Mouse (Mus musculus) heart, embryonic 15.5 days (tissue): ENCODE results near the gene Svop. TPM values are rescaled to one million over a fixed set of nuclear protein-coding genes. Genes with fewer than 3 reads are reported as not detected.

Experiments used
- ATAC-seq: fragments of 200-750 bp; cut with Nextera tagmentation; replicated peaks from 2 replicates; pipeline ENCODE4 v1.8.0; 2017; ENCODE audit warnings: low read depth, moderate TSS enrichment; ENCODE audit not compliant: insufficient number of reproducible peaks, insufficient read depth, low FRiP score
- H3K27ac ChIP-seq: fragments of 300-500 bp; sonication (generic); 2 replicates; pipeline ENCODE4 v1.5.1; 2015; ENCODE audit warnings: mild to moderate bottlenecking, inconsistent platforms
- H3K27me3 ChIP-seq: fragments of 300-500 bp; sonication (generic); 2 replicates; pipeline ENCODE4 v1.6.1; 2015; ENCODE audit warnings: inconsistent platforms
- H3K36me3 ChIP-seq: fragments of 300-500 bp; sonication (generic); 2 replicates; pipeline ENCODE4 v1.6.1; 2015; ENCODE audit warnings: mild to moderate bottlenecking, inconsistent platforms
- H3K4me1 ChIP-seq: fragments of 300-500 bp; sonication (generic); replicated peaks from 2 replicates; pipeline ENCODE4 v1.6.1; 2015; ENCODE audit warnings: inconsistent platforms
- H3K4me2 ChIP-seq: fragments of 300-500 bp; sonication (generic); 2 replicates; pipeline ENCODE4 v1.6.1; 2015; ENCODE audit warnings: inconsistent platforms, mild to moderate bottlenecking, moderate library complexity
- H3K4me3 ChIP-seq: fragments of 300-500 bp; sonication (generic); 2 replicates; pipeline ENCODE4 v1.5.1; 2015; ENCODE audit warnings: mild to moderate bottlenecking, inconsistent platforms
- H3K9ac ChIP-seq: fragments of 300-500 bp; sonication (generic); 2 replicates; pipeline ENCODE4 v1.6.1; 2015; ENCODE audit warnings: mild to moderate bottlenecking, inconsistent platforms
- H3K9me3 ChIP-seq: fragments of 300-500 bp; sonication (generic); replicated peaks from 2 replicates; pipeline ENCODE4 v1.6.1; 2016; ENCODE audit warnings: inconsistent platforms
- WGBS: fragments of 180-500 bp; shearing (Covaris S2); methylation state at CpG from one replicate; pipeline ENCODE4 v1.1.7; 2015; ENCODE audit warnings: mixed read lengths; 5-methylcytosine and 5-hydroxymethylcytosine counted together
- polyA plus RNA-seq: library from polyadenylated mRNA; unstranded; fragments of >200 nt; fragmentation: Nextera tagmentation; extraction: Ambion mirVana; gene quantifications from 2 replicates; pipeline ENCODE4 v1.2.1, GENCODE M21; 2015

Svop gene
- 0.53 TPM in 1 of 2 replicates, not detected in the other for polyA plus RNA-seq

DNA sequence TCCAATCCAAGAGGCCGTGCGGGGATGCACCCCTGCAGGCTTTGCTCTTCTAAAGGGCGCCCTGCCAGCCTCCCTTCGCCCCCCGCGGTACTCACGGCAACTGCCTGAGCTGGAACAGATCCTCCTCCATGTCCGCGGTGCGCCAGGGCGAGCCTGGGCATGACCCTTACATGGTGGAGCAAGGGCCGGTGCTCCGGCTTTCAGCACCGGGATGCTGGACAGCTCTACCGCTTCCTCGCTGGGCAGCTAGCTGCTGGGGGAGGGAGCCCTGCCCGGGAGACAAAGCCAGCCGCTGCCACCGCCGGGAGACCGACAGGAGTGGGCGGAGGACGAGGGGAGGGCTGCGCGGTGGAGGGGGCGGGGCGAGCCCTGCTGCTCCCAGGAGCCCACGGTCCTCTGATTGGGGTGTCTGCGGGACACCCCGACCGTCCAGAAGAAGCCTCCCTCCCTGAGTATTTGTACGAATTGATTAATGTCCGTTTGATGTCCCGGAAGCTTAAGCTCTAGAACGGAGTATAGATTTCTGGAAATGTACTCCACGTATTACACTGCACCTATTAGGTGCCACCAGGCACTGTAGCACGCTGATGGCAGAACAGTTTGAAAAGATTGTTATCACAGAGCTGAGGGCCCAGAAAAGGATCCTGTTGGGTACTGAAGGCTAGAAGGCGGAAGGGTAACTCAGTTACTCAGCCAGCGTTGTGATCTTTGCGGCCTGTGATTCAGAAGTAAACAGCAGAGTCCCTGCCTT, at the start of gene Svop:
Gene Svop, minus strand, starts transcription at position 514 of the 751 bp plus-strand sequence.
- 2% methylated on average over 40 of the region's 40 CpGs for WGBS

GRCm38 (mm10) chr5:114139175-114139574, 47.8 kb upstream of the Svop start:
- Histone ChIP-seq H3K9ac (no peak overlapping the region), H3K27me3 (no peaks in the 10 kb centered on the region), H3K4me1 (peaks cover 48% of the 10 kb centered on the region), H3K27ac (peak overlapping the region; percentile 90), H3K36me3 (no peaks in the 10 kb centered on the region), H3K9me3 (no peaks in the 10 kb centered on the region), H3K4me3 (no peak overlapping the region), H3K4me2 (peak overlapping the region; percentile 31)
- WGBS, result 21% methylated on average over 9 of the region's 9 CpGs
- peak; percentile 83 for ATAC-seq

More for the DNA sequence above, at the start of gene Svop:
- Histone ChIP-seq H3K4me1 (peaks cover 4% of the 10 kb centered on the region; the same call in 1 of the 2 replicates), H3K9ac (no peak within 1 kb of the TSS), H3K27me3 (peaks cover 15% of the 10 kb centered on the region), H3K4me2 (peak within 1 kb of the TSS; percentile 56), H3K4me3 (peak within 1 kb of the TSS; percentile 20; the same call in 1 of the 2 replicates), H3K36me3 (no peaks in the 10 kb centered on the region), H3K27ac (no peak within 1 kb of the TSS), H3K9me3 (no peaks in the 10 kb centered on the region)
- no peak; the same call in 1 of the 2 replicates for ATAC-seq

DNA sequence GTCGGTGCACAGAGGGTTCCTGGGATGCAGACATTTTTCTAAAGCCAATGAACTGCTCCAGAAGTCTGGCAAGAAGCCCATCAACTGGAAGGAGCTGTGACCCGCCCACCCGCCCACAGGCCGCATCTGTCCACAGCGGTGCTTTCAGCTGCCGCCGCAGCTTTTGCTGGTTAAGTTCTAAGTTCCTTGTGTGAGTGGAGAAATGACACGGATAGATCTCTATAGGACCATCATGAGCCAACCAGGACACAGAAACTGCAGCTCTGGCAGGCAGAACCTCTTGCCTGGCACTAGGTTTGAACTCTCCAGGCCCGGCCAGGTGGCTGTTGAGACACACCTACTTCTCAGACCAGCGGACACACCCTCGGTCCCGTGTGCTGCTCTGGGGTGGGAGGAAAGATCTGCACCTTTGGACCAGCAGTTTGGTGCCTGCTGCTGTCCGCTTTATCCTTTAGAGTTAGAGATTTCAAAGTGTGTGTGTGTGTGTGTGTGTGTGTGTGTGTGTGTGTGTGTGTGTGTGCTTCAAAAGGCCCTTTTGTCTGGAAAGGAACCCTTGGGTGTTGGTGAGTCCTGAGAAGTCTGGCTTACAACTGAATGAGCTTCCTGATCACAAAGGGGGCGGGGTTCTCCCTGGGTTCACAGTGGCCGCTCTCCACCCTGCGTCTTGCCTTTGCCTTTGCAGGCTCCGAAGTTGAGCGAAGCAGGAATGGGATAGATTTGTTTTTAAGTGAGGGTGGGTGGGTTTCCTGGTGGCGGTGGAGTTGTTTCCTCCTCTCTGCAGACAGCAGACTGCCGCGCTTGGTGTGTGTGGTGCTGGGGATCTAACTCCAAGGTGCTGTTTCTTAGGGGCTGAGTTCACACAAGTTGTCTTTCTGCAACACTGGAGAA, 47.2 kb upstream of the Svop start:
- WGBS, result 51% methylated on average over 21 of the region's 21 CpGs
- ATAC-seq, result no peak

GRCm38 (mm10) chr5:114137481-114138276, 46.3 kb upstream of the Svop start:
- Histone ChIP-seq H3K9ac (no peak overlapping the region), H3K4me2 (0 out of 2 replicates have a peak overlapping the region, but pooled peaks have one; percentile 31), H3K4me1 (peaks cover 51% of the 10 kb centered on the region), H3K27me3 (no peaks in the 10 kb centered on the region), H3K9me3 (no peaks in the 10 kb centered on the region), H3K36me3 (no peaks in the 10 kb centered on the region), H3K27ac (peak overlapping the region; percentile 90), H3K4me3 (no peak overlapping the region)
- peak; percentile 16 for ATAC-seq
- 61% methylated on average over 15 of the region's 15 CpGs for WGBS

More for the DNA sequence above, 47.2 kb upstream of the Svop start:
- Histone ChIP-seq H3K4me1 (peaks cover 51% of the 10 kb centered on the region), H3K27ac (peak overlapping the region; percentile 90), H3K36me3 (no peaks in the 10 kb centered on the region), H3K4me2 (peak overlapping the region; percentile 31), H3K9ac (no peak overlapping the region), H3K4me3 (no peak overlapping the region), H3K9me3 (no peaks in the 10 kb centered on the region), H3K27me3 (no peaks in the 10 kb centered on the region)

GRCm38 (mm10) chr5:114135516-114135915, 44.1 kb upstream of the Svop start:
- Histone ChIP-seq H3K9me3 (no peaks in the 10 kb centered on the region), H3K27me3 (no peaks in the 10 kb centered on the region), H3K9ac (no peak overlapping the region), H3K4me2 (no peak overlapping the region), H3K4me3 (no peak overlapping the region), H3K4me1 (peaks cover 66% of the 10 kb centered on the region), H3K36me3 (no peaks in the 10 kb centered on the region), H3K27ac (no peak overlapping the region)
- no peak for ATAC-seq
- WGBS, result 87% methylated on average over 10 of the region's 10 CpGs

GRCm38 (mm10) chr5:114134091-114134534, 42.7 kb upstream of the Svop start:
- Histone ChIP-seq H3K4me2 (peak overlapping the region; percentile 34), H3K4me3 (no peak overlapping the region), H3K27me3 (no peaks in the 10 kb centered on the region), H3K36me3 (no peaks in the 10 kb centered on the region), H3K4me1 (peaks cover 66% of the 10 kb centered on the region), H3K9ac (peak overlapping the region; percentile 30; the same call in 1 of the 2 replicates), H3K9me3 (no peaks in the 10 kb centered on the region), H3K27ac (peak overlapping the region; percentile 78)
- WGBS, result 24% methylated on average over 6 of the region's 6 CpGs
- ATAC-seq, result no peak; the same call in 1 of the 2 replicates

DNA sequence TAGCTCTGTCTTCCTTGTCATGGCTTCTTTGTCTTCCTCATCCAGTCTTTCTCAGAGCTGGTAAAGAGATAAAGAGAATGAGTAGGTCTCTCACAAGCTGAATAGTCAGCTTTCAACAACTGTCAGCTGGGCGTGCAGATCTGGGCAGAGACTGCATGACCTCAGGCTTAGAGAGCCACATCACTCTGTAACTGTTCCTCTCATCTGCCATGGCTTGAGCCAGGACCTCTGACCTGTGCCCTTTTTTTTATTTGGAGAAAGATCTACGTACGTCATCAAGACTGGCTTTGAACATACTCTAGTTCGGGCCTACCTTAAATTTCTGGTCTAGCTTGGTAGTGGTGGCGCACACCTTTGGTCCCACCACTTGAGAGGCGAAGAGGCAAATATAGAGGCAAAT, 41.5 kb upstream of the Svop start:
- Histone ChIP-seq H3K4me3 (no peak overlapping the region), H3K27me3 (no peaks in the 10 kb centered on the region), H3K9me3 (no peaks in the 10 kb centered on the region), H3K9ac (no peak overlapping the region), H3K4me2 (0 out of 2 replicates have a peak overlapping the region, but pooled peaks have one; percentile 97), H3K4me1 (peaks cover 55% of the 10 kb centered on the region), H3K36me3 (no peaks in the 10 kb centered on the region), H3K27ac (no peak overlapping the region)
- WGBS, result 82% methylated on average over 6 of the region's 6 CpGs
- no peak for ATAC-seq

DNA sequence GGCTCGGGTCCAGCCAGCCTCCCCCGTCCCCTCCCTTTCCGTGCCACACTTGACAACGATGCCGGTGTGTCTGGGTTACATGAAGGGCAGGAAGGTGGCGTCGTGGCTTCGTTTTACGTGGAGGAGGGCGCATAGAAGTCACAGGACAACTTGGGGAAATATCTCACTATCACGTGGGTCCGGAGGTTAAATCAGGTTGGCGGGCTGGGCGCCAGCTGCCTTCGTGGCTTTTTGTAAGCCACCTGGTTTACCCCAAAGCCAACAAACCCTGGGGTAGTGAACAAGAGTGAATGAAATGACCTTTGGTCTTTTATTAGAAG, 40.1 kb upstream of the Svop start:
- Histone ChIP-seq H3K4me1 (peaks cover 48% of the 10 kb centered on the region), H3K27me3 (no peaks in the 10 kb centered on the region), H3K9me3 (no peaks in the 10 kb centered on the region), H3K4me2 (peak overlapping the region; percentile 97), H3K4me3 (peak overlapping the region; percentile 72), H3K27ac (peak overlapping the region; percentile 91), H3K36me3 (no peaks in the 10 kb centered on the region), H3K9ac (peak overlapping the region; percentile 76)
- WGBS, result under 1% methylated on average over 15 of the region's 15 CpGs
- no peak for ATAC-seq

DNA sequence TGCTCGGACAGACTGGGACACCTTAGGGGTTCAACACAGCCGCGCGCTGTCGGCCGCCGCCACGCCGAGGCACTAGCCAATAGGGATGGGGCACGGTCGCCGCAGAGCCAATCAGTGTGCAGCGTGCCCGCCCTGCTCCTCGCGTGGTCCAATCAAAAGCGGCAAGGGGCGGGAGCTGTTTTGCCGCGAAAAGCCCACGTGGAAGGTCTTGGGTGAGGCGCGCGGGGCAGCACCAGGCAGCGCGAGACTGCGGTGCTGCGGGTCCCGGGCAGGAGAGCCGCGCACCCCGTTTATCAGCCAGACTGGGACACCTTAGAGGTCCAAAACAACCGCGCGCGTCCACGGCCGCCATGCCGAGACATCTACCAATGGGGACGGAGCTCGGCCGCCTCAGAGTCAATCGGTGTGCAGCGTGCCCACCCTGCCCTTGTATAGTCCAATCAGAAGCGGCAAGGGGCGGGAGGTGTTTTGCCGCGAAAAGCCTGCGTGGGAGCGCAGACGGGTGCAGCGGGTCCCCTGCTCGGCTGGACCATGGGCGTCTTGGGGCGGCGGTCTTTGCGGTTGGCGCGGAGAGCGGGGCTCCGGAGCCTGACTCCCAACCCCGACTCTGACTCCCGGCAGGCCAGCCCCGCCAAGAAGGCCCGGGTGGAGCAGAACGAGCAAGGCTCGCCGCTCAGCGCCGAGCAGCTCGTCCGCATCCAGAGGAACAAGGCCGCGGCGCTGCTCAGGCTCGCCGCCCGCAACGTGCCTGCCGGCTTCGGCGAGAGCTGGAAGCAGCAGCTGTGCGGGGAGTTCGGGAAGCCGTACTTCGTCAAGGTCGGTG, 39.5 kb upstream of the Svop start:
- Histone ChIP-seq H3K9ac (peak overlapping the region; percentile 76), H3K36me3 (no peaks in the 10 kb centered on the region), H3K4me2 (peak overlapping the region; percentile 97), H3K4me3 (peak overlapping the region; percentile 72), H3K4me1 (peaks cover 48% of the 10 kb centered on the region), H3K27me3 (no peaks in the 10 kb centered on the region), H3K27ac (peak overlapping the region; percentile 91), H3K9me3 (no peaks in the 10 kb centered on the region)
- WGBS, result under 1% methylated on average over 87 of the region's 87 CpGs
- ATAC-seq, result peak; percentile 92

DNA sequence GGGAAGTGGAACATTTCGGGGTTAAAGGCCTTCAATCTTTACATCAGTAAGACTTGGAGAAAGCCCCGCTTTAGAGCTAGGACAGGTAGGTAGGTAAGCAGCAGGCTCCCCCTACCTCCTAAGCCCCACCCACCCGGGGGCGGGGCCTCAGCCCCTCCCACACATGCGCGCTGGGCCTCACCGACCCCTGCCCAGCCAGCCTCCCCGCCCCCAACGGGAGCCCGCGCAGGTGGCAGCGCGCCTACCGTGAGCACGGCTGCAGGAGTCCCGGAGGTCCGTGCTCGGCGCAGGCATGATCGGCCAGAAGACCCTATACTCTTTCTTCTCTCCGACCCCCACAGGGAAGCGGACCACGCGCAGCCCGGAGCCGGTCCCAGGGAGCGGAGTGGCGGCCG, 38.8 kb upstream of the Svop start, which contains the start of gene Ung:
Gene Ung, plus strand, starts transcription at position 176 of the 395 bp plus-strand sequence.
- peak; percentile 37 for ATAC-seq

More for the DNA sequence above, 38.8 kb upstream of the Svop start, which contains the start of gene Ung:
- Histone ChIP-seq H3K27me3 (no peaks in the 10 kb centered on the region), H3K9ac (peak within 1 kb of the TSS; percentile 76), H3K4me2 (peak within 1 kb of the TSS; percentile 97), H3K36me3 (peaks cover 3% of the 10 kb centered on the region; the same call in 1 of the 2 replicates), H3K4me1 (peaks cover 48% of the 10 kb centered on the region), H3K4me3 (peak within 1 kb of the TSS; percentile 72), H3K27ac (peak within 1 kb of the TSS; percentile 91), H3K9me3 (no peaks in the 10 kb centered on the region)
- WGBS, result 2% methylated on average over 28 of the region's 29 CpGs
